Mouse (Mus musculus): ENCODE data around the gene Wfdc8. TPM values are rescaled to one million over a fixed set of nuclear protein-coding genes. Genes with fewer than 3 reads are reported as not detected.
"Not testable (repeated sequence)": the region's sequence is repeated elsewhere in the genome, so short reads cannot be mapped to it uniquely, and the experiment has no call there.

Gene Wfdc8
- polyA plus RNA-seq, 1 experiment from 2014 or later = not detected

DNA sequence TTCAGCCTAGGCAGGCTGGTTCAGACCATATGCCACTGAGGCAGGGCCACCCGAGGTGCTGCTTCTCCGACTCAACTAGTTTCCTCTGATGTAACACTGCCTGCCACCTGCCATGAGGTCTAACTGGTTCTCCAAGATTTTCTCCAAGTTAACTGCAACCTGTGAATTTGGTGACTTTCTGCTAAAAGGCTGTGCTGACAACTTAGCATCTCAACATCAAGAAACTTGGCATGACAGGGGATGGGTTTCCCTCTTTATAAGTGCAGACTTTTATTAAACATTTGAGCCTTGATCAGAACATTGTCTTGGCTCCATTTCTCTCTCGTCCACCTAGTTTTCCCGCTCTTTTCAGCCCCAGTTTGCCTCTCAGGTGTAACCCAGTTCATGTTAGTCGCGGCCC, 40.1 kb downstream of the Wfdc8 start, which contains the start of gene Spint3:
TSS of gene Spint3 (minus strand) at position 101 of the 400 bp plus-strand sequence.
- not testable (repeated sequence) for H3K4me3 ChIP-seq (ENCODE audit: low read depth, low read length); H3K4me2 ChIP-seq (ENCODE audit: low read depth, severe bottlenecking); H3K36me3 ChIP-seq (ENCODE audit: control insufficient read depth, insufficient read depth, low read length); H3K27ac ChIP-seq (replicated peaks; ENCODE audit: low read depth, low read length); DNase-seq (ENCODE audit: low spot score); H3K27me3 ChIP-seq (ENCODE audit: control insufficient read depth, insufficient read depth, low read length); H3K9ac ChIP-seq (ENCODE audit: low read length); H3K4me1 ChIP-seq (ENCODE audit: control insufficient read depth, insufficient read depth, low read length); ATAC-seq (ENCODE audit: insufficient number of reproducible peaks, low FRiP score, low TSS enrichment, low read depth); H3K9me3 ChIP-seq (ENCODE audit: control insufficient read depth, low read length)
- WGBS = 79% methylated on average over 6 of the region's 6 CpGs

DNA sequence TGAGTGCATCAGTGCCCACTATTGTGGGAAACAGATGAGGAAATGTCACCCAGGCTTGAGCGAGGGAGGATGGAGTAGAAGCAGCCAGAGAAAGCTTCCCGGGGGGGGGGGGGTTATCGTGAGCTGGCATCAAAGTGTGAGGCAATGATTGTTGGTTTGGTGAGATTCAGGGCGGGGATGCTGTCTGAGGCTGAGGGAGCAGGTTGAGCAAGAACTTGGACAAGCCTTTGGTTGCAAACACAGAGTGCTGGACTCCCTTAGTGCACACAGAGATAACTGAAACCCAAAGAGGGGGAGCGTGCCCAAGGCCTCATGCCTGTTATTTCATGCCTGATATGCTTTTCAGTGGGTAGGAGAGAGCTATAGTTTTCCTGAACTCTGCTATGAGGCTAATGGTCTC, 46.0 kb downstream of the Wfdc8 start:
- Histone ChIP-seq H3K4me1 (ENCODE audit: control insufficient read depth, insufficient read depth, low read length) (peaks cover 14% of the 10 kb centered on the region), H3K27me3 (ENCODE audit: control insufficient read depth, insufficient read depth, low read length) (no peaks in the 10 kb centered on the region), H3K9ac (ENCODE audit: low read length) (no peak overlapping the region), H3K27ac (replicated peaks; ENCODE audit: low read depth, low read length) (no peak overlapping the region), H3K36me3 (ENCODE audit: control insufficient read depth, insufficient read depth, low read length) (no peaks in the 10 kb centered on the region), H3K4me3 (ENCODE audit: low read depth, low read length) (no peak overlapping the region), H3K9me3 (ENCODE audit: control insufficient read depth, low read length) (no peaks in the 10 kb centered on the region), H3K4me2 (ENCODE audit: low read depth, severe bottlenecking) (no peak overlapping the region)
- DNase-seq (ENCODE audit: low spot score) = no peak
- no peak for ATAC-seq (ENCODE audit: insufficient number of reproducible peaks, low FRiP score, low TSS enrichment, low read depth)
- WGBS = 89% methylated on average over 5 of the region's 5 CpGs

DNA sequence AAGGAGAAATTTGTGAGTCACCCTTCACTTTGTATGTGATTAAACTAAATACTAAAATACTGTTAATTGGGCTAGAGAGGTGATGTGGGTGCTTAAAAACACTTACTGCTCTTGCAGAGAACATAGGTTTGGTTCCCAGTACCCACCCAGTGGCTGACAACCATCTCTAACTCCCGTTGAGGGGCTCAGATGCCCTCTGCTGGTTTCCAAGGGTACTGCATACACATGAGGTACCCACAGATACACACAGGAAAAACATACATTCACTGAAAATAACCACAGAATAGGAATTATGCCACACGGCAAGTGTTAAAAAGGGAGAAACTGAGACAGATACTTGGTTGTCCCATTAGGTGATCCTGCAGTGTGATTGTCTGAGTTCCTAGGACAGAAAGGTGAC, 46.4 kb downstream of the Wfdc8 start:
- peaks cover 17% of the 10 kb centered on the region for H3K4me1 ChIP-seq (ENCODE audit: control insufficient read depth, insufficient read depth, low read length)
- no peak overlapping the region for H3K4me2 ChIP-seq (ENCODE audit: low read depth, severe bottlenecking)
- 85% methylated on average over 2 of the region's 2 CpGs for WGBS
- DNase-seq (ENCODE audit: low spot score) = no peak
- no peak overlapping the region for H3K27ac ChIP-seq (replicated peaks; ENCODE audit: low read depth, low read length)
- H3K27me3 ChIP-seq (ENCODE audit: control insufficient read depth, insufficient read depth, low read length) = no peaks in the 10 kb centered on the region
- H3K9me3 ChIP-seq (ENCODE audit: control insufficient read depth, low read length) = no peaks in the 10 kb centered on the region
- H3K9ac ChIP-seq (ENCODE audit: low read length) = no peak overlapping the region
- no peaks in the 10 kb centered on the region for H3K36me3 ChIP-seq (ENCODE audit: control insufficient read depth, insufficient read depth, low read length)
- H3K4me3 ChIP-seq (ENCODE audit: low read depth, low read length) = no peak overlapping the region
- no peak for ATAC-seq (ENCODE audit: insufficient number of reproducible peaks, low FRiP score, low TSS enrichment, low read depth)

DNA sequence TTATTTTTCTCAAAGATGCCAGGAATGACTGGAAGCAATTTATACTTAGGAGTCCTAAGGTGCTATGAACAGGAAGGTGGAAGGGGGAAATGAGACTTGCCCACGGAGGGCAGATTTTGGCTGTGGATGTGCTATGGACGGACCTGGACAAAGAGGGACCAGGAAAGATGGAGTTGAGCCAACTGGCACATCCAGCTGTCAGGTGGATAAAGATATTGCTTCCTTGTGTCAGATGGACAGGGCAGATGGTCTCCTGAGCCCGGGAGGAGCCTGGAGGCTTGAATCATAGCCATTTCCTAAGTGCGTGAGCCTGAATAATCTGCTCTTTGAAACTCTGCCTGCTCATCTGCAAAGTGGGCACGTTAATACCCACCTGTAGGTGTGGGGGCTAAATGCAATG, 49.1 kb downstream of the Wfdc8 start:
- no peaks in the 10 kb centered on the region for H3K36me3 ChIP-seq (ENCODE audit: control insufficient read depth, insufficient read depth, low read length)
- no peaks in the 10 kb centered on the region for H3K9me3 ChIP-seq (ENCODE audit: control insufficient read depth, low read length)
- H3K9ac ChIP-seq (ENCODE audit: low read length) = no peak overlapping the region
- 82% methylated on average over 5 of the region's 5 CpGs for WGBS
- ATAC-seq (ENCODE audit: insufficient number of reproducible peaks, low FRiP score, low TSS enrichment, low read depth) (no peak), DNase-seq (ENCODE audit: low spot score) (no peak)
- no peak overlapping the region for H3K4me2 ChIP-seq (ENCODE audit: low read depth, severe bottlenecking)
- H3K4me3 ChIP-seq (ENCODE audit: low read depth, low read length) = no peak overlapping the region
- peaks cover 17% of the 10 kb centered on the region for H3K4me1 ChIP-seq (ENCODE audit: control insufficient read depth, insufficient read depth, low read length)
- H3K27ac ChIP-seq (replicated peaks; ENCODE audit: low read depth, low read length) = no peak overlapping the region
- no peaks in the 10 kb centered on the region for H3K27me3 ChIP-seq (ENCODE audit: control insufficient read depth, insufficient read depth, low read length)

DNA sequence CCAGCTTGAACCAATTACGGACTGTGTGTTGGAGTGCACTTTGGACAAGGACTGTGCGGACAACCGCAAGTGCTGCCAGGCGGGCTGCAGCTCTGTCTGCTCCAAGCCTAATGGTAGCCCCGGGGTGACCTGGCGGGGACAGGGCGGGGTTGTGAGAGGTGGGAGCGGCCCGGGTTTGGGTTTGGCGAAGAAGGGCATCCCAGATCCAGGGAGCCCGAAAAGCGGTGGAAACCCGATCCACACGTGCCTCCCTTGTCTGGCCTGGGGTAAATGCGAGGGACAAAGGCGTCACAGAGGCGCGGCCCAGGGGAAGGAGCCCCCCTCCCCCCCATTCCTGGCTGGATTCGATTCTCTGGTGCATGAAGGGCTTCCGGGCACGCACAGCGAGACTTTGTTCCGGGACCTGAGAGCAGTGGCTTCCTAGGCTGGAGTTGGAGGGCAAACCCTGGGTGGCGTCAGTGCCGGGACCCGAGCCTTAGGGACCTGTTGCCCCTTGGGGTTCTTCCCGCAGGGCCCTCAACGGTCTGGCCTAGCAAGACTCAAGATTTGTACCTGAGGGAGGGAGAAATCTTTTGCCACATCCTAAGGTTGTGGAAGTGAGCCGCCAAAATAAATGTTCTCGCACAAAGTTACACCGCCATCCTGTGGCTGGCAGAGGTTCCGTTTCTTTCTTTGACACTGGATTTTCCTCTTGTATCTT, 49.9 kb downstream of the Wfdc8 start:
- peak; percentile 71 for ATAC-seq (ENCODE audit: insufficient number of reproducible peaks, low FRiP score, low TSS enrichment, low read depth)
- no peaks in the 10 kb centered on the region for H3K9me3 ChIP-seq (ENCODE audit: control insufficient read depth, low read length)
- peak overlapping the region; percentile 36 for H3K4me3 ChIP-seq (ENCODE audit: low read depth, low read length)
- H3K27me3 ChIP-seq (ENCODE audit: control insufficient read depth, insufficient read depth, low read length) = no peaks in the 10 kb centered on the region
- peak overlapping the region; percentile 65 for H3K4me2 ChIP-seq (ENCODE audit: low read depth, severe bottlenecking)
- peak; percentile 81 for DNase-seq (ENCODE audit: low spot score)
- no peaks in the 10 kb centered on the region for H3K36me3 ChIP-seq (ENCODE audit: control insufficient read depth, insufficient read depth, low read length)
- peak overlapping the region; percentile 3; the same call in 1 of the 2 replicates for H3K27ac ChIP-seq (replicated peaks; ENCODE audit: low read depth, low read length)
- peaks cover 17% of the 10 kb centered on the region for H3K4me1 ChIP-seq (ENCODE audit: control insufficient read depth, insufficient read depth, low read length)
- WGBS = under 1% methylated on average over 32 of the region's 32 CpGs
- peak overlapping the region; percentile 59 for H3K9ac ChIP-seq (ENCODE audit: low read length)

DNA sequence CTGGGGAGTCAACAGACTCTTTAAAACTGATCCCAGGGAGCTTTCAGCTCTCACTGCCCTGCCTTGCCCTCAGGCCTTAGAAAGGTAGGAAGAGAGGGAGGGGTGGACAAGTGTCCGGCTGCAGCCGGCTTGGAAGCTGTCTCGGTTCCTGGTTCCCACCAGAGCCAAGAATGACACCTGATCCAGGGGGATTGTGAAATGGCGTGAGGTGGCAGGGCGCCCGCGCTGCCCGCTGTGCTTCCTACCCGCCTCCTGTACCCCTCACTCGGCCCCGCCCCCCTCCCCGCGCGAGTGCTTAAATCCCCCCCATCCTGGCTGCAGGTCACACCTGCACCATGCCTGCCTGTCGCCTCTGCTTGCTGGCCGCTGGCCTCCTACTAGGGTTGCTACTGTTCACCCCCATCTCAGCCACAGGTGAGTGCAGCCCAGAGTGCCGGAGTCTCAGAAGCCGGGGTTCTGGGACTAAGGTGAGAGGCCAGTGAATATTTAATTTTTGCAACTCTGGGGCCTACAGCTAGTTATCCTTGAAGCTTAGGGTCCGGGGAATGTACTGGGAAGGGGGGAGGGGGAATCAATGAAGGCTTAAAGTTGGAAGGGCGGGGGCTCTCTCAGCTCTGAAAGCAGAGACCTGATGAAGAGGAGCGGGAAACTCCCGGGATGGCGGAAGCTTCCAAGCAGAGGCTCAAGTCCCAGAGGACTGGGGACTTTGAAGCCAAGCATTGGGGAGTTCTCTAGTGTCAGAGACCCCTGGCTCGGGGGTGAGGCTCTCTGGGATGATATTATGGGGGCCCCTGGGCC, 50.8 kb downstream of the Wfdc8 start, which contains the start of gene Wfdc2:
TSS of gene Wfdc2 (plus strand) at position 23 of the 798 bp plus-strand sequence.
- ATAC-seq (ENCODE audit: insufficient number of reproducible peaks, low FRiP score, low TSS enrichment, low read depth) = peak; percentile 41
- 1% methylated on average over 24 of the region's 24 CpGs for WGBS

DNA sequence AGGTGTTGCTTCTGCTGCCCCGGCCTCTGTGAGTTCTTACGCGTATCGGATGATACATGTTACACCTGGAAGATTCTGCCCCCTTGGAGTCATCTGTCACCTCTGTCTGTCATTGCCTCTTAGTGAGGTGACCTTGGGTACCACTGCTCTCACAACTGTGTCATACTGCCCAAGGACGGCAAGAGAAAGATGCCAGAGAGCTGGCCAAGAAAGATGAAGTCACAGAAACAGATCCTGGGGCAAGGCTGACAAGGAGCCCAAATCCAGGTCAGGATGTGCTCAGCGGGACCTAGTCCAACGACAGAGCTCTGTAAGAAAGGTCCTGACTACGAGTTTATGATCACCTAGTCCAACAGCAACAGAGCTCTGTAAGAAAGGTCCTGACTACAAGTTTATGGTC, 53.3 kb downstream of the Wfdc8 start:
- no peak for ATAC-seq (ENCODE audit: insufficient number of reproducible peaks, low FRiP score, low TSS enrichment, low read depth)
- H3K27ac ChIP-seq (replicated peaks; ENCODE audit: low read depth, low read length) = no peak overlapping the region
- H3K27me3 ChIP-seq (ENCODE audit: control insufficient read depth, insufficient read depth, low read length) = no peaks in the 10 kb centered on the region
- H3K4me1 ChIP-seq (ENCODE audit: control insufficient read depth, insufficient read depth, low read length) = peaks cover 17% of the 10 kb centered on the region
- H3K9ac ChIP-seq (ENCODE audit: low read length) = no peak overlapping the region
- no peak for DNase-seq (ENCODE audit: low spot score)
- H3K4me2 ChIP-seq (ENCODE audit: low read depth, severe bottlenecking) = no peak overlapping the region
- no peaks in the 10 kb centered on the region for H3K36me3 ChIP-seq (ENCODE audit: control insufficient read depth, insufficient read depth, low read length)
- 90% methylated on average over 8 of the region's 8 CpGs for WGBS
- no peak overlapping the region for H3K4me3 ChIP-seq (ENCODE audit: low read depth, low read length)
- no peaks in the 10 kb centered on the region for H3K9me3 ChIP-seq (ENCODE audit: control insufficient read depth, low read length)

More for the DNA sequence above, 50.8 kb downstream of the Wfdc8 start, which contains the start of gene Wfdc2:
- Histone ChIP-seq H3K27ac (replicated peaks; ENCODE audit: low read depth, low read length) (peak within 1 kb of the TSS; percentile 3; the same call in 1 of the 2 replicates), H3K4me2 (ENCODE audit: low read depth, severe bottlenecking) (peak within 1 kb of the TSS; percentile 65), H3K27me3 (ENCODE audit: control insufficient read depth, insufficient read depth, low read length) (no peaks in the 10 kb centered on the region), H3K9ac (ENCODE audit: low read length) (peak within 1 kb of the TSS; percentile 59), H3K4me3 (ENCODE audit: low read depth, low read length) (peak within 1 kb of the TSS; percentile 36), H3K36me3 (ENCODE audit: control insufficient read depth, insufficient read depth, low read length) (no peaks in the 10 kb centered on the region), H3K4me1 (ENCODE audit: control insufficient read depth, insufficient read depth, low read length) (peaks cover 17% of the 10 kb centered on the region), H3K9me3 (ENCODE audit: control insufficient read depth, low read length) (no peaks in the 10 kb centered on the region)
- peak; percentile 47 for DNase-seq (ENCODE audit: low spot score)

DNA sequence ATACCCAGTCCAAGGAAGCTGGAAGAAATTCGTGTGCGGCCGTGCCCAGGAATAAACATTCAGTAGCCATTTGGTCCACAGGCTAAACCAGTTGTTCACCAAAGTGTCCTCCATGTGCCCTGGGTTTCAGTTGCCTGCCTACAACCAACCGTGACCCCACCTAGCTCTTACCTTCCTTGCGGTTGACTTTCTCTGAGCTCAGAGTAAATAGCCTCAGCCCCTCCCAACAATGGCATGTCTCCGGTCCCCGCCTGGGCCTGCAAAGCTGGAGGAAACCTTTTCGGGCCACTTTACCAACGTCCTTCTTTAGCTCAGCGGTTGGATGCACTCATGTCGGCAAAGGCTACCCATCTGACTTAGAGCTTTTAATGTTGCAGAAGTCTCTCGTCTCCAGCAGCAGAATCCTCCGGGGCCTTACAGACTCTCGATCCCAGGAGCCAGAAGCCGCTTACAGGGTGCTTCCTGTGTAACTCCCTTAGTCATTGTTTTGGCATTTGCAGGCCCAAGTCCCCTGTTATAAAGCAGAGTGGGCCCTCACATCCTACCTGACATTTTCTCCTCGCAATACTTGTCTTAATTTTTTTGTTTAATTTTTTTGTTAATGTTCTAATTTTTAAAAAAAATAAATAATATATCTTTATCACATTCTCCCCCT, 54.3 kb downstream of the Wfdc8 start:
- Histone ChIP-seq H3K9ac (ENCODE audit: low read length) (0 out of 2 replicates have a peak overlapping the region, but pooled peaks have one; percentile 14), H3K36me3 (ENCODE audit: control insufficient read depth, insufficient read depth, low read length) (no peaks in the 10 kb centered on the region), H3K4me1 (ENCODE audit: control insufficient read depth, insufficient read depth, low read length) (peaks cover 11% of the 10 kb centered on the region), H3K4me3 (ENCODE audit: low read depth, low read length) (no peak overlapping the region), H3K27ac (replicated peaks; ENCODE audit: low read depth, low read length) (no peak overlapping the region), H3K4me2 (ENCODE audit: low read depth, severe bottlenecking) (no peak overlapping the region), H3K9me3 (ENCODE audit: control insufficient read depth, low read length) (no peaks in the 10 kb centered on the region), H3K27me3 (ENCODE audit: control insufficient read depth, insufficient read depth, low read length) (no peaks in the 10 kb centered on the region)
- ATAC-seq (ENCODE audit: insufficient number of reproducible peaks, low FRiP score, low TSS enrichment, low read depth) (no peak), DNase-seq (ENCODE audit: low spot score) (no peak)
- WGBS = 41% methylated on average over 16 of the region's 16 CpGs

Data from limb, embryonic 11.5 days (tissue).